Mouse (Mus musculus): ENCODE measurements around the gene Hbb-bs. TPM values are rescaled to one million over a fixed set of nuclear protein-coding genes. Genes with fewer than 3 reads are reported as not detected.
"Not testable (repeated sequence)": the region's sequence is repeated elsewhere in the genome, so short reads cannot be mapped to it uniquely, and the experiment has no call there.

The Hbb-bs gene
- polyA plus RNA-seq, 1 experiment from 2014 or later = 110 TPM

- not testable (repeated sequence) for H3K27ac ChIP-seq; DNase-seq (ENCODE audit: low spot score); H3K4me3 ChIP-seq; H3K9me3 ChIP-seq (replicated peaks); H3K4me1 ChIP-seq; H3K36me3 ChIP-seq; H3K27me3 ChIP-seq (ENCODE audit: low read depth, poor library complexity, severe bottlenecking)
- no CpG with 5 or more reads among the region's 2 CpGs for WGBS
Observed at GRCm38 (mm10) chr7:103827139-103827538, 757 bp downstream of the Hbb-bs start.

- WGBS = 84% methylated on average over 3 of the region's 3 CpGs
- H3K9me3 ChIP-seq (replicated peaks) = no peaks in the 10 kb centered on the region
- H3K4me3 ChIP-seq = no peak overlapping the region
- no peak for DNase-seq (ENCODE audit: low spot score)
- H3K36me3 ChIP-seq = no peaks in the 10 kb centered on the region
- no peaks in the 10 kb centered on the region for H3K27me3 ChIP-seq (ENCODE audit: low read depth, poor library complexity, severe bottlenecking)
- no peak overlapping the region for H3K27ac ChIP-seq
- H3K4me1 ChIP-seq = no peaks in the 10 kb centered on the region
Observed at GRCm38 (mm10) chr7:103826255-103826887, 1.5 kb downstream of the Hbb-bs start.

GRCm38 (mm10) chr7:103825536-103826254 lies 2.2 kb downstream of the Hbb-bs start:
- 95% methylated on average over 3 of the region's 3 CpGs for WGBS
- Histone ChIP-seq H3K36me3 (no peaks in the 10 kb centered on the region), H3K4me1 (no peaks in the 10 kb centered on the region), H3K27me3 (ENCODE audit: low read depth, poor library complexity, severe bottlenecking) (no peaks in the 10 kb centered on the region), H3K9me3 (replicated peaks) (no peaks in the 10 kb centered on the region), H3K4me3 (no peak overlapping the region), H3K27ac (no peak overlapping the region)
- no peak for DNase-seq (ENCODE audit: low spot score)

- no peaks in the 10 kb centered on the region for H3K27me3 ChIP-seq (ENCODE audit: low read depth, poor library complexity, severe bottlenecking)
- no peak for DNase-seq (ENCODE audit: low spot score)
- 95% methylated on average over 2 of the region's 2 CpGs for WGBS
- H3K27ac ChIP-seq = no peak overlapping the region
- H3K4me3 ChIP-seq = no peak overlapping the region
- no peaks in the 10 kb centered on the region for H3K9me3 ChIP-seq (replicated peaks)
- H3K36me3 ChIP-seq = no peaks in the 10 kb centered on the region
- no peaks in the 10 kb centered on the region for H3K4me1 ChIP-seq
Observed at GRCm38 (mm10) chr7:103824597-103824996, 3.3 kb downstream of the Hbb-bs start.

- H3K4me3 ChIP-seq; H3K4me1 ChIP-seq; H3K36me3 ChIP-seq; H3K9me3 ChIP-seq (replicated peaks); H3K27ac ChIP-seq; H3K27me3 ChIP-seq (ENCODE audit: low read depth, poor library complexity, severe bottlenecking); DNase-seq (ENCODE audit: low spot score): not testable (repeated sequence)
- 100% methylated on average over 1 of the region's 2 CpGs for WGBS
Observed at GRCm38 (mm10) chr7:103815085-103815484, 12.8 kb downstream of the Hbb-bs start.

GRCm38 (mm10) chr7:103813766-103814165 lies 14.1 kb downstream of the Hbb-bs start, which contains the start of gene Hbb-bt:
TSS of gene Hbb-bt (minus strand) at chr7:103813996.
- 84% methylated on average over 3 of the region's 3 CpGs for WGBS

GRCm38 (mm10) chr7:103813152-103813551 lies 14.7 kb downstream of the Hbb-bs start:
- H3K9me3 ChIP-seq (replicated peaks); H3K4me3 ChIP-seq; H3K36me3 ChIP-seq; H3K27ac ChIP-seq; H3K27me3 ChIP-seq (ENCODE audit: low read depth, poor library complexity, severe bottlenecking); DNase-seq (ENCODE audit: low spot score); H3K4me1 ChIP-seq: not testable (repeated sequence)
- WGBS = no CpG with 5 or more reads among the region's 3 CpGs

More at GRCm38 (mm10) chr7:103813766-103814165, 14.1 kb downstream of the Hbb-bs start, which contains the start of gene Hbb-bt:
- no peaks in the 10 kb centered on the region for H3K9me3 ChIP-seq (replicated peaks)
- H3K4me1 ChIP-seq = no peaks in the 10 kb centered on the region
- no peaks in the 10 kb centered on the region for H3K36me3 ChIP-seq
- DNase-seq (ENCODE audit: low spot score) = no peak
- no peaks in the 10 kb centered on the region for H3K27me3 ChIP-seq (ENCODE audit: low read depth, poor library complexity, severe bottlenecking)
- H3K27ac ChIP-seq = no peak within 1 kb of the TSS
- H3K4me3 ChIP-seq = no peak within 1 kb of the TSS

- Histone ChIP-seq H3K36me3 (no peaks in the 10 kb centered on the region), H3K27me3 (ENCODE audit: low read depth, poor library complexity, severe bottlenecking) (no peaks in the 10 kb centered on the region), H3K4me3 (no peak overlapping the region), H3K4me1 (no peaks in the 10 kb centered on the region), H3K9me3 (replicated peaks) (no peaks in the 10 kb centered on the region), H3K27ac (no peak overlapping the region)
- WGBS = 81% methylated on average over 1 of the region's 1 CpGs
- no peak for DNase-seq (ENCODE audit: low spot score)
Observed at GRCm38 (mm10) chr7:103812174-103812573, 15.7 kb downstream of the Hbb-bs start.

GRCm38 (mm10) chr7:103811223-103811845 lies 16.6 kb downstream of the Hbb-bs start:
- H3K9me3 ChIP-seq (replicated peaks) = no peaks in the 10 kb centered on the region
- no peaks in the 10 kb centered on the region for H3K27me3 ChIP-seq (ENCODE audit: low read depth, poor library complexity, severe bottlenecking)
- DNase-seq (ENCODE audit: low spot score) = no peak
- no peak overlapping the region for H3K27ac ChIP-seq
- H3K4me3 ChIP-seq = no peak overlapping the region
- no peaks in the 10 kb centered on the region for H3K4me1 ChIP-seq
- H3K36me3 ChIP-seq = no peaks in the 10 kb centered on the region
- WGBS = 75% methylated on average over 1 of the region's 1 CpGs

GRCm38 (mm10) chr7:103810746-103811145 lies 17.1 kb downstream of the Hbb-bs start:
- no peaks in the 10 kb centered on the region for H3K27me3 ChIP-seq (ENCODE audit: low read depth, poor library complexity, severe bottlenecking)
- 86% methylated on average over 3 of the region's 3 CpGs for WGBS
- DNase-seq (ENCODE audit: low spot score) = no peak

GRCm38 (mm10) chr7:103810296-103810695 lies 17.6 kb downstream of the Hbb-bs start:
- WGBS = 84% methylated on average over 1 of the region's 1 CpGs
- Histone ChIP-seq H3K36me3 (no peaks in the 10 kb centered on the region), H3K9me3 (replicated peaks) (no peaks in the 10 kb centered on the region), H3K27ac (no peak overlapping the region), H3K4me1 (no peaks in the 10 kb centered on the region), H3K27me3 (ENCODE audit: low read depth, poor library complexity, severe bottlenecking) (no peaks in the 10 kb centered on the region), H3K4me3 (no peak overlapping the region)
- DNase-seq (ENCODE audit: low spot score) = no peak

More at GRCm38 (mm10) chr7:103810746-103811145, 17.1 kb downstream of the Hbb-bs start:
- no peaks in the 10 kb centered on the region for H3K9me3 ChIP-seq (replicated peaks)
- H3K4me3 ChIP-seq = no peak overlapping the region
- H3K36me3 ChIP-seq = no peaks in the 10 kb centered on the region
- no peak overlapping the region for H3K27ac ChIP-seq
- H3K4me1 ChIP-seq = no peaks in the 10 kb centered on the region

- Histone ChIP-seq H3K27ac (no peak overlapping the region), H3K4me3 (no peak overlapping the region), H3K27me3 (ENCODE audit: low read depth, poor library complexity, severe bottlenecking) (no peaks in the 10 kb centered on the region), H3K36me3 (no peaks in the 10 kb centered on the region), H3K9me3 (replicated peaks) (no peaks in the 10 kb centered on the region), H3K4me1 (no peaks in the 10 kb centered on the region)
- 62% methylated on average over 1 of the region's 1 CpGs for WGBS
- no peak for DNase-seq (ENCODE audit: low spot score)
Observed at GRCm38 (mm10) chr7:103809801-103810155, 18.1 kb downstream of the Hbb-bs start.

Data from limb, embryonic 10.5 days (tissue).